Mouse (Mus musculus) CD4-positive, CD25-positive, alpha-beta regulatory T cell, adult 4 months (primary cell): ENCODE results near the gene Ccdc69. TPM values are rescaled to one million over a fixed set of nuclear protein-coding genes. Genes with fewer than 3 reads are reported as not detected.
A peak's percentile ranks its signal among the peaks of the same experiment; 100 is the strongest.
"Not testable (repeated sequence)": the region's sequence is repeated elsewhere in the genome, so short reads cannot be mapped to it uniquely, and the experiment has no call there.

Experiments
- ATAC-seq: one replicate; pipeline ENCODE4 v1.8.0; 2017
- polyA plus RNA-seq, 2 experiments: library from polyadenylated mRNA; unstranded; fragments of 100-300 nt; shearing (Covaris generic); gene quantifications; one replicate each; pipeline ENCODE4 v1.2.1; 2017

The Ccdc69 gene
- polyA plus RNA-seq, 2 experiments from 2014 or later: 68.2 to 80.6 TPM

- ATAC-seq: no peak
Measured at GRCm38 (mm10) chr11:55096731-55097462, 19.0 kb upstream of the Ccdc69 start.

GRCm38 (mm10) chr11:55096296-55096695, 18.4 kb upstream of the Ccdc69 start:
- ATAC-seq: not testable (repeated sequence)

- ATAC-seq: no peak
Measured at GRCm38 (mm10) chr11:55093096-55093495, 15.2 kb upstream of the Ccdc69 start.

GRCm38 (mm10) chr11:55089892-55090291, 12.0 kb upstream of the Ccdc69 start:
- no peak for ATAC-seq

GRCm38 (mm10) chr11:55087006-55087405, 9.1 kb upstream of the Ccdc69 start:
- peak; percentile 78 for ATAC-seq

- ATAC-seq: no peak
Measured at GRCm38 (mm10) chr11:55085396-55085795, 7.5 kb upstream of the Ccdc69 start.

GRCm38 (mm10) chr11:55084629-55085028, 6.7 kb upstream of the Ccdc69 start:
- no peak for ATAC-seq

GRCm38 (mm10) chr11:55081206-55081605, 3.3 kb upstream of the Ccdc69 start:
- no peak for ATAC-seq

- ATAC-seq: no peak
Measured at GRCm38 (mm10) chr11:55079180-55079579, 1.2 kb upstream of the Ccdc69 start.

- ATAC-seq: peak; percentile 6
Measured at GRCm38 (mm10) chr11:55078502-55078901, 571 bp upstream of the Ccdc69 start.

- ATAC-seq: no peak
Measured at GRCm38 (mm10) chr11:55076234-55076633, 1.7 kb downstream of the Ccdc69 start.

GRCm38 (mm10) chr11:55075602-55076001, 2.3 kb downstream of the Ccdc69 start:
- ATAC-seq: no peak

GRCm38 (mm10) chr11:55073191-55073590, 4.7 kb downstream of the Ccdc69 start:
- ATAC-seq: no peak

- peak; percentile 74 for ATAC-seq
Measured at GRCm38 (mm10) chr11:55072467-55072866, 5.5 kb downstream of the Ccdc69 start.

- ATAC-seq: no peak
Measured at GRCm38 (mm10) chr11:55071344-55071743, 6.6 kb downstream of the Ccdc69 start.

GRCm38 (mm10) chr11:55069023-55069422, 8.9 kb downstream of the Ccdc69 start:
- no peak for ATAC-seq

- peak; percentile 78 for ATAC-seq
Measured at GRCm38 (mm10) chr11:55066921-55067320, 11.0 kb downstream of the Ccdc69 start.

- ATAC-seq: no peak
Measured at GRCm38 (mm10) chr11:55062856-55063255, 15.1 kb downstream of the Ccdc69 start.

- no peak for ATAC-seq
Measured at GRCm38 (mm10) chr11:55060802-55061201, 17.1 kb downstream of the Ccdc69 start.

GRCm38 (mm10) chr11:55057511-55057910, 20.4 kb downstream of the Ccdc69 start:
- no peak for ATAC-seq

GRCm38 (mm10) chr11:55050837-55051510, 27.0 kb downstream of the Ccdc69 start:
- no peak for ATAC-seq

GRCm38 (mm10) chr11:55046600-55046999, 31.3 kb downstream of the Ccdc69 start:
- peak; percentile 62 for ATAC-seq

- no peak for ATAC-seq
Measured at GRCm38 (mm10) chr11:55041348-55041747, 36.6 kb downstream of the Ccdc69 start.

GRCm38 (mm10) chr11:55039591-55039990, 38.3 kb downstream of the Ccdc69 start:
- ATAC-seq: peak; percentile 95
